Mouse (Mus musculus) stomach, embryonic 16.5 days (tissue): Measurements from ENCODE around the gene Gm44973. TPM values are rescaled to one million over a fixed set of nuclear protein-coding genes. Genes with fewer than 3 reads are reported as not detected.
A peak's percentile ranks its signal among the peaks of the same experiment; 100 is the strongest.

Experiments
- ATAC-seq: fragments of 200-750 bp; cut with Nextera tagmentation; 2 replicates; pipeline ENCODE4 v1.8.0; 2017; ENCODE audit warnings: moderate number of reproducible peaks, moderate TSS enrichment; ENCODE audit not compliant: insufficient read depth, low FRiP score
- H3K27ac ChIP-seq: fragments of 300-500 bp; sonication (generic); 2 replicates; pipeline ENCODE4 v1.5.1; 2014; ENCODE audit warnings: low read length
- H3K27me3 ChIP-seq: fragments of 300-500 bp; sonication (generic); 2 replicates; pipeline ENCODE4 v1.6.1; 2014; ENCODE audit warnings: low read length, control low read depth, mixed read lengths; ENCODE audit not compliant: control insufficient read depth, insufficient read depth
- H3K36me3 ChIP-seq: fragments of 300-500 bp; sonication (generic); 2 replicates; pipeline ENCODE4 v1.6.1; 2014; ENCODE audit warnings: low read length; ENCODE audit not compliant: control insufficient read depth, insufficient read depth
- H3K4me1 ChIP-seq: fragments of 300-500 bp; sonication (generic); 2 replicates; pipeline ENCODE4 v1.6.1; 2014; ENCODE audit warnings: low read length, control low read depth, mixed read lengths; ENCODE audit not compliant: control insufficient read depth, insufficient read depth
- H3K4me2 ChIP-seq: fragments of 300-500 bp; sonication (generic); 2 replicates; pipeline ENCODE4 v1.6.1; 2014; ENCODE audit warnings: low read depth, low read length, mixed read lengths
- H3K4me3 ChIP-seq: fragments of 300-500 bp; sonication (generic); replicated peaks from 2 replicates; pipeline ENCODE4 v1.5.1; 2014; ENCODE audit warnings: mild to moderate bottlenecking, low read length
- H3K9ac ChIP-seq: fragments of 300-500 bp; sonication (generic); 2 replicates; pipeline ENCODE4 v1.6.1; 2014; ENCODE audit warnings: low read length
- H3K9me3 ChIP-seq: fragments of 300-500 bp; sonication (generic); replicated peaks from 2 replicates; pipeline ENCODE4 v1.6.1; 2016; ENCODE audit warnings: low read length, control low read depth; ENCODE audit not compliant: control insufficient read depth
- WGBS: fragments of 180-500 bp; shearing (Covaris S2); extraction: QIAGEN DNeasy Blood & Tissue Kit; methylation state at CpG from one replicate; pipeline ENCODE4 v1.1.7; 2014; 5-methylcytosine and 5-hydroxymethylcytosine counted together
- polyA plus RNA-seq: library from polyadenylated mRNA; unstranded; fragments of >200 nt; fragmentation: Nextera tagmentation; extraction: Ambion mirVana; gene quantifications from 2 replicates; pipeline ENCODE4 v1.2.1, GENCODE M21; 2015

Gene Gm44973
- polyA plus RNA-seq: 0.99 and 1.3 TPM in 2 replicates

DNA sequence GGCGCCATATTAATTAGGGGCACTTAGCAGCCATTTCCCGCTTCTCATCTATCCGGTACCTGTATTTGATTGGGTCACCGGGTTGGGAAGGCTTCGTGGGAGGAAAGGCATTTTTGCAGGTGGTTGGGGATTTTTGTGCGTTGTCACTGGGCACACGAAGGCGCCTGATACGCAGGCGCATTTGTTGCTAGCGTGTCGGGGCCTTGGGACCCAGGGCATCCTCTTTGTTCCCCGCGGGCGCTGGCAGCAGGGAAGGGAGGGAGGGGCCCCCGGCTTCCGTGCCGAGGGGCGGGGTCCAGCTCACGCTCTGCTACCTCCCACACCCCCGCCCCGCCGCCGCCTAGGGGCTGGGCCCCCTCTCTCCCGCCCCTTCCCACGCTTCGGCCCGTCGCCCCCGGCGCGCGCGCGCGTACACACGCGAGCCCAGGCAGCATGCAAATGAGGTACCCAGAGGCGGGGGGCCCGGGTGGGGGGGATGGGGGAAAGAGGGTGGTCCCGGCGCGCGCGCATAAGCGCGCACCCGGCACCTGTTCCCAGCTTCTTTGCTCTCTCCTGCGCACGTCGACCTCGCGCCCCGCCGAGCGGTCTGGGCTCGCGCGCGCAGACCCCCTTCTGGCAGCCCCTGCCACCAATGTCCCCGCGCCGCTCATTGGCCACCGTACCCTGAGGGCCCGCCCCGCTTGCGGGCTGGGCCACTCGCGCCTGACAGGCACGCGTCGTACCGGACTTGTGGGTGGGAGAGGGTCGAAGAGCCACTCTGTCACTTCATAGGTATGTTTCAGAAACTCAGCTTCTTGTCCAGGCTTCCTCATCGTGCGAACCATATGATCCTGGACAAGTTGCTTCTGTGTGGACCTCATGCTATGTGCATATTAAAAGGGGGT, at the start of gene Gm44973:
Gene Gm44973, plus strand, starts transcription at position 379 of the 884 bp plus-strand sequence.
- peaks cover 22% of the 10 kb centered on the region for H3K36me3 ChIP-seq
- peak within 1 kb of the TSS; percentile 63 for H3K4me2 ChIP-seq
- no peaks in the 10 kb centered on the region for H3K27me3 ChIP-seq
- H3K4me3 ChIP-seq: peak within 1 kb of the TSS; percentile 83
- peak within 1 kb of the TSS; percentile 95 for H3K27ac ChIP-seq
- under 1% methylated on average over 59 of the region's 76 CpGs for WGBS
- H3K9me3 ChIP-seq: no peaks in the 10 kb centered on the region
- ATAC-seq: peak; percentile 84
- H3K4me1 ChIP-seq: peaks cover 10% of the 10 kb centered on the region
- peak within 1 kb of the TSS; percentile 89 for H3K9ac ChIP-seq

DNA sequence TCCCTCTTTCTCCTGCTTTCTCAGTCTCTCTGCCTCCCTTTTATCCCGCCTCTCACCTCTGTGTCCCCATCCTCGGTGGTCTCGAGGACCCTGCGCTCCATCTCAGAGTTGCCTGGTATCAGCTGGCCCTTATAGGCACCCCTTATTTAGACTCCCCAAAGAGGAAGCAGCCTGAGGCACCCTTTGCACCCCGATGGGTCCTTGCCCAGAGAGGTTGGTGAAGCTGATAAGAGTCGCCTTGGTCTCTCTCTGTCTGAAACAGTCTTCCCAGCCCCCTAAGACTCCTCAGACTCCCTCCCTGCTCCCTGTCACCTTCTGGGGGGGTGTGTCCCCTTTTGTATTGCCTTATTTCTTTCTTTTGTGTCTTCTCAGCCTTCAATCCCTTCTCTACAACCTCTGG, 44.2 kb upstream of the Gm44973 start, which contains the start of gene Sbk3:
Gene Sbk3, minus strand, starts transcription at position 101 of the 400 bp plus-strand sequence.
- Histone ChIP-seq H3K27ac (no peak within 1 kb of the TSS), H3K4me3 (no peak within 1 kb of the TSS), H3K4me1 (no peaks in the 10 kb centered on the region), H3K4me2 (no peak within 1 kb of the TSS), H3K27me3 (peaks cover 3% of the 10 kb centered on the region; the same call in 1 of the 2 replicates), H3K9me3 (no peaks in the 10 kb centered on the region), H3K36me3 (no peaks in the 10 kb centered on the region), H3K9ac (no peak within 1 kb of the TSS)
- 37% methylated on average over 6 of the region's 6 CpGs for WGBS
- no peak for ATAC-seq

DNA sequence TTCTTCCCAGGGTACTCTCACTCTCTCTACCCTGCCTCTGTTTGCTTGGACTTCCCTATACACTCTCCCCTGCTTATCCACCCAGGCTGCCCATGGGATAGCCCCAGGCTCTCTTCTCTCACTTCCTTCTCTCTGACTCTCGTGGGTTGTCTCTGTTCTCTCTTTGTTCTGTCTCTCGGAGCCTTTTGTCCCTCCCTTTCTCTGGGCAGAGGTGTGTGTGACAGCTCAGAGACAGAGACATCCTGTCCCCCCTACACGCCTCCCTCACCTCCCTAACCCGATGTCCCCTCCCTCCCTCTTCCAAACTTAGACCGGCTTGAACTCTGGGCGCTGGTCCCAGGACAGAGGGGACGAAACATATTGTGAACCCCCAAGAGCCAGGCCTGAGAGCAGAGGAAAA, 43.6 kb upstream of the Gm44973 start:
- Histone ChIP-seq H3K4me3 (no peak overlapping the region), H3K9me3 (peaks cover under 1% of the 10 kb centered on the region; the same call in 1 of the 2 replicates), H3K9ac (no peak overlapping the region), H3K4me2 (no peak overlapping the region), H3K27ac (no peak overlapping the region), H3K4me1 (no peaks in the 10 kb centered on the region), H3K27me3 (no peaks in the 10 kb centered on the region), H3K36me3 (no peaks in the 10 kb centered on the region)
- ATAC-seq: no peak
- 25% methylated on average over 7 of the region's 7 CpGs for WGBS

GRCm38 (mm10) chr7:4972321-4973047, 42.8 kb upstream of the Gm44973 start:
- peak; percentile 41; the same call in 1 of the 2 replicates for ATAC-seq

GRCm38 (mm10) chr7:4975455-4975854, 39.8 kb upstream of the Gm44973 start:
- no peak overlapping the region for H3K9ac ChIP-seq
- H3K4me3 ChIP-seq: no peak overlapping the region
- no peak overlapping the region for H3K4me2 ChIP-seq
- ATAC-seq: no peak
- 39% methylated on average over 4 of the region's 4 CpGs for WGBS
- H3K36me3 ChIP-seq: no peaks in the 10 kb centered on the region
- H3K4me1 ChIP-seq: no peaks in the 10 kb centered on the region
- no peak overlapping the region for H3K27ac ChIP-seq
- H3K9me3 ChIP-seq: peaks cover 5% of the 10 kb centered on the region; the same call in 1 of the 2 replicates
- H3K27me3 ChIP-seq: no peaks in the 10 kb centered on the region

More at GRCm38 (mm10) chr7:4972321-4973047, 42.8 kb upstream of the Gm44973 start:
- Histone ChIP-seq H3K4me3 (no peak overlapping the region), H3K27ac (no peak overlapping the region), H3K36me3 (no peaks in the 10 kb centered on the region), H3K27me3 (no peaks in the 10 kb centered on the region), H3K9me3 (peaks cover 5% of the 10 kb centered on the region; the same call in 1 of the 2 replicates), H3K9ac (no peak overlapping the region), H3K4me2 (no peak overlapping the region), H3K4me1 (no peaks in the 10 kb centered on the region)
- WGBS: 63% methylated on average over 18 of the region's 18 CpGs

DNA sequence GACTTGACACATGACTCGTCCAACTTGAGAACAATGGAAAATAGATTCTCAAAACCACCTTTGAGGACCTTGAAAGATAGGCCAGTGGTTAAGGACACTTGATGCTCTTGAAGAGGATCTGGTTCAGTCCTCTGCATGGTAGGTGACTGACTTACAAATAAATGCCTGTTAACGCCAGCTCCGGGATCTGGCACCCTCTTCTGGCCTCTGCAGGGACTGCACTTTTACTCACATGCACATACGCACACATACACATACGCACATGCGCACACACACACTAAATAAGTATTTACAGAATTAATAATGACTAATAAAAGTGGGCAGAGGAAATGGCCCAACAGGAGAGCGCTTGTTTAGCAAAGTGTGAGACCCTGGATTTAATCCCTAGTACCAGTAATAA, 38.5 kb upstream of the Gm44973 start:
- WGBS: 91% methylated on average over 7 of the region's 7 CpGs
- H3K4me2 ChIP-seq: no peak overlapping the region
- no peaks in the 10 kb centered on the region for H3K36me3 ChIP-seq
- H3K4me3 ChIP-seq: no peak overlapping the region
- H3K4me1 ChIP-seq: no peaks in the 10 kb centered on the region
- H3K9me3 ChIP-seq: peaks cover 5% of the 10 kb centered on the region; the same call in 1 of the 2 replicates
- H3K9ac ChIP-seq: no peak overlapping the region
- ATAC-seq: no peak
- no peaks in the 10 kb centered on the region for H3K27me3 ChIP-seq
- no peak overlapping the region for H3K27ac ChIP-seq

DNA sequence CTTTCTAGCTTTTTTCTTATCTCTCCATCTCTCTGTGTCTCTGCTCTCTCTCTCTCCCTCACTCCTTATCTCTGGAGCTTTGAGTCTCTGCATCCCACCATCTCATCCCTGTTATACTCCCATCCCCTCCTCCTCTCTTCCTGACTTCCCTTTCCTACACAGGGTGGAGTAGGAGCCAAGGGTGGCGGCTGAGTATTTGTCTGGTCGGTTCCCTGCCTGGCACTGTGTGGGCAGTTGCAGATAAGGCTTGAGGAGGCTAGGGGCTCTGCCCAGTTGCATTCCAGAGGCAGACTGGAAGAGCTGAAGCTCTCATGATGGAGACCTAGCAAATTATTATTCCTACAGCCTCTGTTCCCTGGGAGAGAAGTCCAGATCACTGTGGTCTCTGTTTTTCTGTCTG, 27.0 kb upstream of the Gm44973 start:
- Histone ChIP-seq H3K4me2 (no peak overlapping the region), H3K27me3 (no peaks in the 10 kb centered on the region), H3K4me3 (no peak overlapping the region), H3K9ac (no peak overlapping the region), H3K36me3 (peaks cover 3% of the 10 kb centered on the region), H3K4me1 (no peaks in the 10 kb centered on the region), H3K9me3 (no peaks in the 10 kb centered on the region; the same call in 1 of the 2 replicates), H3K27ac (no peak overlapping the region)
- 54% methylated on average over 2 of the region's 2 CpGs for WGBS
- ATAC-seq: no peak

- Histone ChIP-seq H3K4me1 (peaks cover 16% of the 10 kb centered on the region), H3K36me3 (peaks cover 15% of the 10 kb centered on the region), H3K4me3 (no peak overlapping the region), H3K27me3 (no peaks in the 10 kb centered on the region), H3K9me3 (peaks cover 4% of the 10 kb centered on the region; the same call in 1 of the 2 replicates), H3K4me2 (no peak overlapping the region), H3K27ac (no peak overlapping the region), H3K9ac (no peak overlapping the region)
- ATAC-seq: no peak
- 55% methylated on average over 54 of the region's 55 CpGs for WGBS
Measured at GRCm38 (mm10) chr7:4993347-4993998, 21.8 kb upstream of the Gm44973 start.
